Mouse (Mus musculus) G1E (cell line): ENCODE results near the gene Golga2.

Experiments used
- CTCF ChIP-seq: IDR thresholded peaks from 2 replicates; pipeline ENCODE4 v1.5.1; 2012; ENCODE audit warnings: low read depth, low read length, inconsistent platforms, mixed read lengths
- GATA1 ChIP-seq: IDR thresholded peaks from 2 replicates; pipeline ENCODE4 v1.6.1; 2012; ENCODE audit warnings: borderline replicate concordance, low read length, inconsistent platforms, mixed read lengths

DNA sequence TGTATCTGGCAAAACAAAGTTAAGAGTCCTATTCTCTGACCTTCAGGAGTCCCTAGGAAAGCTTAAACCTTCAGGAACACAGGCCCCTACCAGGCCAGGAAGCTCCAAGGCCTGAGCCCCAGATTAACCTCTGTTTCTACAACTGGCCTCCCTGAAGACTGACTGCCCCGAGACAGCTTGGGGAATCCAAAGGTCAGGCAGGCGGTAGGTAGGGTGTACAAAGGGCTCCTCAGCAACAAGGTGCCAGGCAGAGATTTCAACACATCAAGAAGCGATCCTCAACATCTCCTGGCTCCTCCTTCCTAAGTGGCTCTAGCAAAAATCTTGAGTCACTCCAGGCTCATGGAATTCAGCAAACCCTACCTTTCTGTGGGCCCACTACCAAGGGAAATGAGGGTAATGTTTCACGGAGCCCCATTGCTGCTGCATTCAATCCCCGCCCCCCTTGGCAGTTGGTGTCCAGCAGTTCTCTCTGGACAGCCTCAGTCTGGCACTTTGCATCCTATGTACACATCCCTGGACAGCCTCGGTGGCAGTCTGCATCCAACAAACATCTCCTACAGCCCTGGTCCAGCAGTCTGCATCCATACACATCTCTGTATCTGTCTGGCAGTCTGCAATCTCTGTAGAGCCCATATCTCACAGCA is 28.2 kb upstream of the Golga2 start:
- no peak for TF ChIP-seq CTCF
- no peak for TF ChIP-seq GATA1
